ENCODE assay signal across 8 mouse cellular contexts in the genomic region with DNA sequence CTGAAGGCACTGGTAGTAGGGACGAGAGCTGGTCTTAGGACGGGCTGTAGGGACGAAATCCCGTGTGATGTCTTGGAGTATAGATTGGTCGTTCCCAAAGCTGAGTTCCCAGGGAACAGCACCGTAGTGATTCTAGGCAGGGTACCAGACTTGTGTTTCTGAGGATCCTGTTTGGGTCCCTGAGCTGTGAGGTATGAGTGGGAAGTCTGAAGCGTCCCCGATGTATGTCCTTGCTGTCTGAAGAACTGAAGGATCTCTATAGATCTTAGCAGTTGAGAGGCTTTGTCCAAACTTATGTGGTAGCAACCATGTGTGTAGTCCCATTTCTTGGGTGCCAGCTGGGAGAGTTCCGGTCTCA. TPM values are rescaled to one million over a fixed set of nuclear protein-coding genes. Genes with fewer than 3 reads are reported as not detected.
DNase-seq lines count a peak whose midpoint lies in the region; ATAC-seq and TF ChIP-seq lines count a peak whose summit lies in the region.

No protein-coding gene starts in this region.

- peak overlapping the region; percentile 75 for H3K9ac ChIP-seq in kidney, embryonic 14.5 days (ENCODE audit: low read depth, low read length)
- peak overlapping the region; percentile 78 for H3K9ac ChIP-seq in MEL (ENCODE audit: control insufficient read depth, low read depth, low read length, poor library complexity, severe bottlenecking)
- H3K9ac ChIP-seq in hindbrain, embryonic 11.5 days (ENCODE audit: low read depth, low read length), result peak overlapping the region; percentile 89
- peak overlapping the region; percentile 86 for H3K9ac ChIP-seq in midbrain, embryonic 12.5 days (replicated peaks)

- no peaks in the 10 kb centered on the region for H3K9me3 ChIP-seq in kidney, embryonic 14.5 days (ENCODE audit: control insufficient read depth, low read length)
- no peaks in the 10 kb centered on the region for H3K9me3 ChIP-seq in MEL (replicated peaks; ENCODE audit: insufficient read depth, low read length)
- no peaks in the 10 kb centered on the region for H3K9me3 ChIP-seq in hindbrain, embryonic 11.5 days (ENCODE audit: control insufficient read depth, low read length)
- no peaks in the 10 kb centered on the region for H3K9me3 ChIP-seq in midbrain, embryonic 12.5 days

- TF ChIP-seq POLR2A in MEL (IDR thresholded peaks at IDR 0.05; ENCODE audit: control insufficient read depth in 1 of 2, insufficient read depth in 1 of 2, low read depth in 1 of 2, low read length in 2 of 2, poor library complexity in 1 of 2), result no peak

- DNase-seq in kidney, postnatal 4 days, result no peak
- no peak for DNase-seq in MEL (ENCODE audit: low read depth, low spot score)
- no peak for DNase-seq in hindbrain, embryonic 11.5 days (ENCODE audit: low spot score)
- DNase-seq in layer of hippocampus, postnatal 36 days, result no peak
- DNase-seq in left cerebral cortex, postnatal 10 days (ENCODE audit: extremely low spot score in 1 of 2, low spot score in 2 of 2), result no peak
- DNase-seq in left cerebral cortex, adult 8-10 months (ENCODE audit: low spot score in 2 of 2), result no peak

- peak overlapping the region; percentile 61 for H3K4me2 ChIP-seq in kidney, embryonic 14.5 days (replicated peaks; ENCODE audit: low read depth, low read length)
- H3K4me2 ChIP-seq in hindbrain, embryonic 11.5 days (replicated peaks; ENCODE audit: low read depth, low read length), result peak overlapping the region; percentile 67
- peak overlapping the region; percentile 78 for H3K4me2 ChIP-seq in midbrain, embryonic 12.5 days (replicated peaks)

- no peak overlapping the region for H3K27ac ChIP-seq in kidney, embryonic 14.5 days (ENCODE audit: low read depth, low read length)
- H3K27ac ChIP-seq in MEL (ENCODE audit: control insufficient read depth, low read depth, low read length), result peak overlapping the region; percentile 98
- 0 out of 2 replicates have a peak overlapping the region, but pooled peaks have one; percentile 67 for H3K27ac ChIP-seq in hindbrain, embryonic 11.5 days (ENCODE audit: low read depth, low read length)
- peak overlapping the region; percentile 54; the same call in 1 of the 2 replicates for H3K27ac ChIP-seq in midbrain, embryonic 12.5 days (replicated peaks)

- peak; percentile 2; the same call in 1 of the 2 replicates for ATAC-seq in kidney, embryonic 14.5 days (ENCODE audit: low FRiP score, low TSS enrichment)
- ATAC-seq in hindbrain, embryonic 11.5 days (ENCODE audit: low FRiP score), result no peak; the same call in none of the 2 replicates
- 0 out of 2 replicates have a peak, but pooled peaks have one; percentile 0 for ATAC-seq in midbrain, embryonic 12.5 days (ENCODE audit: low FRiP score, low read depth)

- H3K36me3 ChIP-seq in kidney, embryonic 14.5 days (ENCODE audit: control insufficient read depth, insufficient read depth, low read length), result peaks cover 22% of the 10 kb centered on the region
- H3K36me3 ChIP-seq in MEL (ENCODE audit: control insufficient read depth in 1 of 2, insufficient read depth in 2 of 2, low read length in 2 of 2), result peaks cover 2 to 15% of the 10 kb centered on the region in 2 experiments; a peak in 3 of 4 replicates
- no peaks in the 10 kb centered on the region for H3K36me3 ChIP-seq in hindbrain, embryonic 11.5 days (ENCODE audit: control insufficient read depth, insufficient read depth, low read length)
- H3K36me3 ChIP-seq in midbrain, embryonic 12.5 days, result peaks cover 29% of the 10 kb centered on the region

- intact Hi-C loops in left cerebral cortex, postnatal 10 days (cut with DNase I), result no loop called here

- no peak for TF ChIP-seq EP300 in MEL (IDR thresholded peaks at IDR 0.05; ENCODE audit: low read depth in 1 of 2, low read length in 2 of 2)

- 14% methylated on average over 9 of the region's 9 CpGs for WGBS in kidney, embryonic 14.5 days
- 13% methylated on average over 9 of the region's 9 CpGs for WGBS in hindbrain, embryonic 11.5 days
- WGBS in midbrain, embryonic 12.5 days, result 12% methylated on average over 9 of the region's 9 CpGs

- H3K27me3 ChIP-seq in kidney, embryonic 14.5 days (ENCODE audit: control insufficient read depth, insufficient read depth, low read length), result no peaks in the 10 kb centered on the region
- H3K27me3 ChIP-seq in MEL (ENCODE audit: control insufficient read depth in 1 of 2, insufficient read depth in 2 of 2, low read length in 2 of 2), result peaks cover 0 to 4% of the 10 kb centered on the region in 2 experiments; a peak in 2 of 4 replicates
- no peaks in the 10 kb centered on the region for H3K27me3 ChIP-seq in hindbrain, embryonic 11.5 days (ENCODE audit: control insufficient read depth, insufficient read depth, low read length)
- H3K27me3 ChIP-seq in midbrain, embryonic 12.5 days, result peaks cover 4% of the 10 kb centered on the region; the same call in 1 of the 2 replicates

- H3K4me1 ChIP-seq in kidney, embryonic 14.5 days (ENCODE audit: control insufficient read depth, insufficient read depth, low read length), result peaks cover 7% of the 10 kb centered on the region
- H3K4me1 ChIP-seq in MEL (ENCODE audit: control insufficient read depth in 1 of 2, insufficient read depth in 2 of 2, low read length in 2 of 2), result peaks cover 9 to 15% of the 10 kb centered on the region in 2 experiments
- H3K4me1 ChIP-seq in hindbrain, embryonic 11.5 days (replicated peaks; ENCODE audit: control insufficient read depth, insufficient read depth, low read length), result no peaks in the 10 kb centered on the region
- peaks cover 15% of the 10 kb centered on the region for H3K4me1 ChIP-seq in midbrain, embryonic 12.5 days

- TF ChIP-seq CTCF in MEL (IDR thresholded peaks at IDR 0.05 in 2 of 3, conservative IDR thresholded peaks at IDR 0.05 in 1 of 3; ENCODE audit: control insufficient read depth in 1 of 3, insufficient read depth in 1 of 3, low read depth in 2 of 3, low read length in 3 of 3, poor library complexity in 1 of 3, severe bottlenecking in 1 of 3), result no peak

- peak overlapping the region; percentile 63 for H3K4me3 ChIP-seq in kidney, embryonic 14.5 days (ENCODE audit: low read length)
- H3K4me3 ChIP-seq in MEL (ENCODE audit: control insufficient read depth in 1 of 2, insufficient read depth in 1 of 2, low read depth in 2 of 2, low read length in 2 of 2), result peak overlapping the region; percentile 75 to 86
- peak overlapping the region; percentile 78 for H3K4me3 ChIP-seq in hindbrain, embryonic 11.5 days (ENCODE audit: low read depth, low read length)
- H3K4me3 ChIP-seq in midbrain, embryonic 12.5 days, result peak overlapping the region; percentile 78

- peaks cover 8% of the 10 kb centered on the region for H3K79me2 ChIP-seq in MEL (ENCODE audit: control insufficient read depth, insufficient read depth, low read length, poor library complexity)

- no peak for TF ChIP-seq RAD21 in MEL (IDR thresholded peaks at IDR 0.05; ENCODE audit: low read depth, low read length)

RNA-seq across cellular contexts. Expression of a gene that starts 0.7 kb away (rescaled TPM):
- polyA plus RNA-seq in kidney, embryonic 14.5 days (2014; fragmentation: Nextera tagmentation; extraction: Ambion mirVana), result 57.9 and 81.4 TPM in 2 replicates
- 39.5 and 45.1 TPM in 2 replicates for total RNA-seq in MEL (2012; rRNA removed)
- 10 to 100 TPM in 1 of 2 experiments, not detected in 1; 83.2 TPM for polyA plus RNA-seq in MEL (2012; ENCODE audit: insufficient read depth in 1 of 2, insufficient read length in 2 of 2, low read depth in 1 of 2, low replicate concordance in 2 of 2, missing spikeins in 1 of 2)
- 85.3 and 85.8 TPM in 2 replicates for polyA plus RNA-seq in hindbrain, embryonic 11.5 days (2014; fragmentation: Nextera tagmentation; extraction: Ambion mirVana)
- 107 and 118 TPM in 2 replicates for polyA plus RNA-seq in midbrain, embryonic 12.5 days (2016; fragmentation: Nextera tagmentation; extraction: Ambion mirVana)
- 100 to 1,000 TPM; 192 to 199 TPM for total RNA-seq in layer of hippocampus, postnatal 36 days (2021)
- total RNA-seq in left cerebral cortex, postnatal 10 days (2021), result 100 to 1,000 TPM; 162 to 169 TPM
- total RNA-seq in left cerebral cortex, adult 8-10 months (2022), result 100 to 1,000 TPM; 143 to 180 (median 171) TPM

RNA-seq across cellular contexts. Expression of a gene that starts 19.8 kb away (rescaled TPM):
- 0.61 and 1.7 TPM in 2 replicates for polyA plus RNA-seq in kidney, embryonic 14.5 days (2014; fragmentation: Nextera tagmentation; extraction: Ambion mirVana)
- 0.23 and 0.29 TPM in 2 replicates for total RNA-seq in MEL (2012; rRNA removed)
- polyA plus RNA-seq in MEL (2012; ENCODE audit: insufficient read depth in 1 of 2, insufficient read length in 2 of 2, low read depth in 1 of 2, low replicate concordance in 2 of 2, missing spikeins in 1 of 2), result under 1 TPM in 1 of 2 experiments, not detected in 1; 0.52 TPM
- polyA plus RNA-seq in hindbrain, embryonic 11.5 days (2014; fragmentation: Nextera tagmentation; extraction: Ambion mirVana), result 2.5 and 2.6 TPM in 2 replicates
- polyA plus RNA-seq in midbrain, embryonic 12.5 days (2016; fragmentation: Nextera tagmentation; extraction: Ambion mirVana), result 4.0 and 7.8 TPM in 2 replicates
- 100 to 1,000 TPM in 1 of 2 experiments, 10 to 100 TPM in 1; 99.3 to 111 TPM for total RNA-seq in layer of hippocampus, postnatal 36 days (2021)
- 10 to 100 TPM; 24.4 to 27.2 TPM for total RNA-seq in left cerebral cortex, postnatal 10 days (2021)
- 100 to 1,000 TPM; 114 to 128 (median 122) TPM for total RNA-seq in left cerebral cortex, adult 8-10 months (2022)

RNA-seq across cellular contexts. Expression of a gene that starts 21.7 kb away (rescaled TPM):
- polyA plus RNA-seq in kidney, embryonic 14.5 days (2014; fragmentation: Nextera tagmentation; extraction: Ambion mirVana), result 49.1 and 51.1 TPM in 2 replicates
- total RNA-seq in MEL (2012; rRNA removed), result 53.6 and 65.5 TPM in 2 replicates
- 10 to 100 TPM in 1 of 2 experiments, not detected in 1; 65.4 TPM for polyA plus RNA-seq in MEL (2012; ENCODE audit: insufficient read depth in 1 of 2, insufficient read length in 2 of 2, low read depth in 1 of 2, low replicate concordance in 2 of 2, missing spikeins in 1 of 2)
- polyA plus RNA-seq in hindbrain, embryonic 11.5 days (2014; fragmentation: Nextera tagmentation; extraction: Ambion mirVana), result 47.6 and 49.3 TPM in 2 replicates
- 53.1 and 61.2 TPM in 2 replicates for polyA plus RNA-seq in midbrain, embryonic 12.5 days (2016; fragmentation: Nextera tagmentation; extraction: Ambion mirVana)
- total RNA-seq in layer of hippocampus, postnatal 36 days (2021), result 10 to 100 TPM; 38.6 to 44.6 TPM
- total RNA-seq in left cerebral cortex, postnatal 10 days (2021), result 10 to 100 TPM; 33.2 to 34.8 TPM
- 10 to 100 TPM; 40.2 to 45.3 (median 44.4) TPM for total RNA-seq in left cerebral cortex, adult 8-10 months (2022)

RNA-seq across cellular contexts. Expression of a gene that starts 51.8 kb away (rescaled TPM):
- polyA plus RNA-seq in kidney, embryonic 14.5 days (2014; fragmentation: Nextera tagmentation; extraction: Ambion mirVana), result 0.12 TPM in 1 of 2 replicates, not detected in the other
- total RNA-seq in MEL (2012; rRNA removed), result 0.12 TPM in 1 of 2 replicates, not detected in the other
- under 1 TPM in 1 of 2 experiments, not detected in 1; 0.10 TPM for polyA plus RNA-seq in MEL (2012; ENCODE audit: insufficient read depth in 1 of 2, insufficient read length in 2 of 2, low read depth in 1 of 2, low replicate concordance in 2 of 2, missing spikeins in 1 of 2)
- polyA plus RNA-seq in hindbrain, embryonic 11.5 days (2014; fragmentation: Nextera tagmentation; extraction: Ambion mirVana), result 0.52 and 1.1 TPM in 2 replicates
- polyA plus RNA-seq in midbrain, embryonic 12.5 days (2016; fragmentation: Nextera tagmentation; extraction: Ambion mirVana), result 0.27 and 0.40 TPM in 2 replicates
- under 1 TPM; 0.42 to 0.76 TPM for total RNA-seq in layer of hippocampus, postnatal 36 days (2021)
- total RNA-seq in left cerebral cortex, postnatal 10 days (2021), result under 1 TPM; 0.26 to 0.34 TPM
- total RNA-seq in left cerebral cortex, adult 8-10 months (2022), result 1 to 10 TPM in 2 of 4 experiments, under 1 TPM in 2; 0.48 to 1.6 (median 1.2) TPM

RNA-seq across cellular contexts. Expression of a gene that starts 52.5 kb away (rescaled TPM):
- polyA plus RNA-seq in kidney, embryonic 14.5 days (2014; fragmentation: Nextera tagmentation; extraction: Ambion mirVana), result 0.27 and 0.37 TPM in 2 replicates
- 0.04 TPM in 1 of 2 replicates, not detected in the other for total RNA-seq in MEL (2012; rRNA removed)
- under 1 TPM in 1 of 2 experiments, not detected in 1; 0.38 TPM for polyA plus RNA-seq in MEL (2012; ENCODE audit: insufficient read depth in 1 of 2, insufficient read length in 2 of 2, low read depth in 1 of 2, low replicate concordance in 2 of 2, missing spikeins in 1 of 2)
- polyA plus RNA-seq in hindbrain, embryonic 11.5 days (2014; fragmentation: Nextera tagmentation; extraction: Ambion mirVana), result 0.49 and 0.63 TPM in 2 replicates
- 0.80 and 1.4 TPM in 2 replicates for polyA plus RNA-seq in midbrain, embryonic 12.5 days (2016; fragmentation: Nextera tagmentation; extraction: Ambion mirVana)
- total RNA-seq in layer of hippocampus, postnatal 36 days (2021), result under 1 TPM; 0.58 to 0.67 TPM
- total RNA-seq in left cerebral cortex, postnatal 10 days (2021), result under 1 TPM; 0.16 to 0.24 TPM
- 1 to 10 TPM; 1.5 to 2.1 (median 1.7) TPM for total RNA-seq in left cerebral cortex, adult 8-10 months (2022)

Comparison
In these comparisons a context has a peak if more than half of its experiments do, and no peak if none do; other contexts are left out.
1. RNA of a gene that starts 19.8 kb away (total RNA-seq): 114 to 128 TPM in left cerebral cortex, adult 8-10 months, 99.3 to 111 TPM in layer of hippocampus, postnatal 36 days and 24.4 to 27.2 TPM in left cerebral cortex, postnatal 10 days; 0.23 to 0.29 TPM in MEL; every median in the first group is over 10 times any median in the second.
2. Peak in every context shown above with its lines, with median percentiles within 50 percentile points of each other: H3K4me2 ChIP-seq, H3K4me3 ChIP-seq and H3K9ac ChIP-seq.